7 mouse cellular contexts compared by ENCODE assay signal in genomic region chr2:20519447-20520098, GRCm38 (mm10).
DNase-seq lines count a peak whose midpoint lies in the region; ATAC-seq and TF ChIP-seq lines count a peak whose summit lies in the region.

No protein-coding gene starts in this region.

- peak overlapping the region; percentile 93 for H3K4me2 ChIP-seq in hindbrain, embryonic 15.5 days
- H3K4me2 ChIP-seq in liver, embryonic 12.5 days, result peak overlapping the region; percentile 67
- H3K4me2 ChIP-seq in neural tube, embryonic 13.5 days, result peak overlapping the region; percentile 86

- peaks cover 20% of the 10 kb centered on the region for H3K4me1 ChIP-seq in hindbrain, embryonic 15.5 days (replicated peaks)
- H3K4me1 ChIP-seq in liver, embryonic 12.5 days, result no peaks in the 10 kb centered on the region; the same call in 1 of the 2 replicates
- H3K4me1 ChIP-seq in neural tube, embryonic 13.5 days (replicated peaks), result peaks cover 19% of the 10 kb centered on the region

- WGBS in hindbrain, embryonic 15.5 days, result under 1% methylated on average over 39 of the region's 39 CpGs
- WGBS in liver, embryonic 12.5 days (ENCODE audit: insufficient replicate concordance), result under 1% methylated on average over 39 of the region's 39 CpGs
- WGBS in neural tube, embryonic 13.5 days, result 0% methylated on average over 39 of the region's 39 CpGs

- H3K36me3 ChIP-seq in hindbrain, embryonic 15.5 days, result no peaks in the 10 kb centered on the region
- H3K36me3 ChIP-seq in liver, embryonic 12.5 days, result no peaks in the 10 kb centered on the region
- H3K36me3 ChIP-seq in neural tube, embryonic 13.5 days, result no peaks in the 10 kb centered on the region

- DNase-seq in Patski (ENCODE audit: low read depth, low spot score), result no peak
- peak; percentile 61 for DNase-seq in adrenal gland, postnatal 25 days
- peak; percentile 94 for DNase-seq in gastrocnemius, adult 2 months
- DNase-seq in spleen, postnatal 36 days (ENCODE audit: low spot score in 2 of 2), result no peak

- POLR2A ChIA-PET in Patski (lab: Charles Lee), result interaction anchor here (0.6 to 1.1 kb wide), 5 partner anchors 12 to 579 kb away, joined by 3 to 6 read pairs (median 4); no protein-coding TSS in a partner anchor

- peak overlapping the region; percentile 69 for H3K4me3 ChIP-seq in gastrocnemius, adult 2 months
- H3K4me3 ChIP-seq in hindbrain, embryonic 15.5 days, result peak overlapping the region; percentile 41
- H3K4me3 ChIP-seq in liver, embryonic 12.5 days, result peak overlapping the region; percentile 48
- peak overlapping the region; percentile 44 for H3K4me3 ChIP-seq in neural tube, embryonic 13.5 days

- peak; percentile 62 for ATAC-seq in Patski
- peak; percentile 79 for ATAC-seq in hindbrain, embryonic 15.5 days (ENCODE audit: low FRiP score, low read depth)
- peak; percentile 74 for ATAC-seq in liver, embryonic 12.5 days
- peak; percentile 84 for ATAC-seq in neural tube, embryonic 13.5 days (ENCODE audit: low read depth)

- in situ Hi-C loops in Patski (cut with MboI; ENCODE audit: low pct_unique_long_range_greater_than_20kb), result loop anchor here (5.0 kb wide), 1 partner anchor 158 kb away; no protein-coding TSS in a partner anchor

- CTCF ChIA-PET in Patski (lab: Charles Lee), result interaction anchor here (0.9 to 1.5 kb wide), 4 partner anchors 8 to 154 kb away, joined by 3 to 7 read pairs (median 6); no protein-coding TSS in a partner anchor

- intact Hi-C loops in gastrocnemius, adult 2 months (cut with DNase I), result loop anchor here (1.0 to 5.0 kb wide), 4 partner anchors 43 to 258 kb away; no protein-coding TSS in a partner anchor

- H3K27me3 ChIP-seq in Patski, result no peaks in the 10 kb centered on the region
- peaks cover 17% of the 10 kb centered on the region; the same call in 1 of the 2 replicates for H3K27me3 ChIP-seq in hindbrain, embryonic 15.5 days
- H3K27me3 ChIP-seq in liver, embryonic 12.5 days (replicated peaks), result peaks cover 26% of the 10 kb centered on the region
- peaks cover 20% of the 10 kb centered on the region for H3K27me3 ChIP-seq in neural tube, embryonic 13.5 days

- H3K9ac ChIP-seq in hindbrain, embryonic 15.5 days, result peak overlapping the region; percentile 30
- peak overlapping the region; percentile 57 for H3K9ac ChIP-seq in liver, embryonic 12.5 days
- peak overlapping the region; percentile 63 for H3K9ac ChIP-seq in neural tube, embryonic 13.5 days

- peak overlapping the region; percentile 92 for H3K27ac ChIP-seq in gastrocnemius, adult 2 months
- H3K27ac ChIP-seq in hindbrain, embryonic 15.5 days (replicated peaks), result no peak overlapping the region
- H3K27ac ChIP-seq in liver, embryonic 12.5 days, result peak overlapping the region; percentile 27
- H3K27ac ChIP-seq in neural tube, embryonic 13.5 days (replicated peaks), result no peak overlapping the region

- H3K9me3 ChIP-seq in hindbrain, embryonic 15.5 days, result no peaks in the 10 kb centered on the region
- no peaks in the 10 kb centered on the region for H3K9me3 ChIP-seq in liver, embryonic 12.5 days (replicated peaks)
- no peaks in the 10 kb centered on the region for H3K9me3 ChIP-seq in neural tube, embryonic 13.5 days

- peak; percentile 47 for TF ChIP-seq CTCF in Patski (IDR thresholded peaks at IDR 0.05)
- TF ChIP-seq CTCF in gastrocnemius, adult 2 months (IDR thresholded peaks at IDR 0.05), result peak; percentile 72

Comparison
In these comparisons a context has a peak if more than half of its experiments do, and no peak if none do; other contexts are left out.
1. DNase-seq: peak in adrenal gland, postnatal 25 days (single experiment) and gastrocnemius, adult 2 months (single experiment); none in Patski (single experiment) and spleen, postnatal 36 days (0 of 2).
2. H3K27ac ChIP-seq: peak in gastrocnemius, adult 2 months (single experiment) and liver, embryonic 12.5 days (single experiment); none in hindbrain, embryonic 15.5 days (single experiment) and neural tube, embryonic 13.5 days (single experiment).
3. Peak in every context shown above with its lines, with median percentiles within 50 percentile points of each other: ATAC-seq, H3K4me3 ChIP-seq, H3K4me2 ChIP-seq and H3K9ac ChIP-seq.